Mouse (Mus musculus): ENCODE data around the gene Tekt2.

DNA sequence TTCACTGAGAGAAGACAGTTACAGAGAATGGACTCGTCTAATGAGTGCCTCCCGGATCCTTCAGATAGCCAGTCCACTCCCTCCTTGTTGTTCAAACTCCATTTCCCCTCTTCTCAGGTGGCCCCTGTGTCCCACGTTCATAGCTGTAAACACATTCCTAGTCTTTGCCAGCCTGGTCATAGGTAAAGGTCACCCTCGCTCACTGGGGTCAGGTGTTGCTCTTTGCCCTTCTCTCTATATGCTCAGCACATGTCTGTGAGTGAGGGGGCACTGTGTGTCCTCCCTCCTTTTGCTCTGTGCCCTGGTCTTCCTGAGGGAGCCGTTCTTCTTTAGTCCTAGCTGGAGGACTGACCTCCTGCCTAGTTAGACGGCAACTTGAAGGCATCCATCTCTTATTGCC, 5.7 kb downstream of the Tekt2 start:
- no peak for TF ChIP-seq GATA1 (IDR thresholded peaks at IDR 0.05; ENCODE audit: low read length)
- TF ChIP-seq TAL1 (IDR thresholded peaks at IDR 0.05; ENCODE audit: low read length) = no peak

All from erythroblast, embryonic 14.5 days (primary cell).